In the genomic region with DNA sequence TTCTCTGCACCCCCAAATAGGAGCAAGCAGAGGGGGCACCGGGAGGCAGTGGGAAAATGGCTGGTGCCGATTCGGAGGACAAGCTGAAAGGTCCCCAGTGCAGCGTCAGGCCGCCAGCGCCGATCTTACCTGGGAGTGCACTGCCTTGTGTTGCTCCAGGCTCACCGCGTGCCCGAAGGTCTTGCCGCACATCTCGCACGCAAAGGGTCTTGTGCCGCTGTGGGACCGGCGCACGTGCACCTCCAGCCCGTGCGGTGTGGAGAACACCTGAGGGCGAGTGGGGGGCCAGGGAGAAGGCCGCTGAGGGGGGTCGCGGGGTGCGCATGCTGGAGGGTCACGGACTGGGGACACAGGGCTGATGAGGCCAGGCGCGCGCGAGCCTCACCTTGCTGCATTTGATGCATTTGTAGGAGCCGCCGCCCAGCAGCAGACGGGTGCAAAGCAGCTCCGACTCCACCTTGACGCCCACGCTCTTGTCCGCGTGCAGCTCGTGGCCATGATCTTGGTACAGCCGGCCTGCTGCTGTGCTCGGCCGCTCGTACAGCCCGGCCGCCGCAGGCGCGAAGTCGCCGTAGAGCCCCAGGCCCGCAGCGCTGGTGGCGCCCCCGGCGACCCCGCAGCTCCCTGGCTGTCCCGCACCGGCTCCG, we compare ENCODE assay signal across 9 mouse cellular contexts. TPM values are rescaled to one million over a fixed set of nuclear protein-coding genes. Genes with fewer than 3 reads are reported as not detected.
A peak's percentile ranks its signal among the peaks of the same experiment; 100 is the strongest.
DNase-seq lines count a peak whose midpoint lies in the region; ATAC-seq and TF ChIP-seq lines count a peak whose summit lies in the region.
"Had no signal": no experiment of that assay in that cellular context is flagged by ENCODE, and none has a peak within 500 bp of the region (broad histone marks: within the 10 kb centered on the region; RNA-seq: fewer than 3 reads in every experiment).

No protein-coding gene starts in this region.

- H3K9me3 ChIP-seq in kidney, postnatal 0 days (replicated peaks; ENCODE audit: low read length): no peaks in the 10 kb centered on the region
- H3K9me3 ChIP-seq in embryonic facial prominence, embryonic 10.5 days: no peaks in the 10 kb centered on the region
- H3K9me3 ChIP-seq in hindbrain, postnatal 0 days (ENCODE audit: low read length): no peaks in the 10 kb centered on the region
- no peaks in the 10 kb centered on the region for H3K9me3 ChIP-seq in neural tube, embryonic 12.5 days

- DNase-seq in kidney, postnatal 0 days (ENCODE audit: low spot score): no peak
- DNase-seq in kidney, adult 9 months: no peak
- peak; percentile 69 for DNase-seq in embryonic facial prominence, embryonic 10.5 days (ENCODE audit: low spot score)
- DNase-seq in hindbrain, postnatal 0 days (ENCODE audit: low spot score): no peak
- DNase-seq in right cerebral cortex, postnatal 25 days: no peak
- no peak for DNase-seq in layer of hippocampus, adult 11-12 months (ENCODE audit: low spot score)
- no peak for DNase-seq in left cerebral cortex, postnatal 25 days (ENCODE audit: low spot score in 2 of 2)

- H3K4me3 ChIP-seq in kidney, postnatal 0 days (replicated peaks; ENCODE audit: low read depth, low read length): peak overlapping the region; percentile 24
- H3K4me3 ChIP-seq in embryonic facial prominence, embryonic 10.5 days: peak overlapping the region; percentile 54
- H3K4me3 ChIP-seq in hindbrain, postnatal 0 days (ENCODE audit: low read length): peak overlapping the region; percentile 31
- H3K4me3 ChIP-seq in neural tube, embryonic 12.5 days: peak overlapping the region; percentile 27

- peak overlapping the region; percentile 54 for H3K4me2 ChIP-seq in kidney, postnatal 0 days (ENCODE audit: low read length)
- peak overlapping the region; percentile 56 for H3K4me2 ChIP-seq in hindbrain, postnatal 0 days (ENCODE audit: low read depth, low read length)
- H3K4me2 ChIP-seq in neural tube, embryonic 12.5 days (replicated peaks): peak overlapping the region; percentile 60

- H3K4me1 ChIP-seq in kidney, postnatal 0 days (replicated peaks; ENCODE audit: insufficient read depth, low read length): peaks cover 35% of the 10 kb centered on the region
- H3K4me1 ChIP-seq in embryonic facial prominence, embryonic 10.5 days: peaks cover 48% of the 10 kb centered on the region
- H3K4me1 ChIP-seq in hindbrain, postnatal 0 days (ENCODE audit: insufficient read depth, low read length): 0 out of 2 replicates have a peak, but pooled peaks cover 6% of the 10 kb centered on the region
- peaks cover 39% of the 10 kb centered on the region for H3K4me1 ChIP-seq in neural tube, embryonic 12.5 days

- 2% methylated on average over 56 of the region's 58 CpGs for WGBS in kidney, postnatal 0 days
- WGBS in embryonic facial prominence, embryonic 10.5 days: under 1% methylated on average over 58 of the region's 58 CpGs
- WGBS in hindbrain, postnatal 0 days: 2% methylated on average over 58 of the region's 58 CpGs
- 1% methylated on average over 58 of the region's 58 CpGs for WGBS in neural tube, embryonic 12.5 days

- ATAC-seq in kidney, postnatal 0 days (replicated peaks; ENCODE audit: low FRiP score, low read depth): peak; percentile 31; the same call in 1 of the 2 replicates
- peak; percentile 35; the same call in 1 of the 2 replicates for ATAC-seq in hindbrain, postnatal 0 days
- ATAC-seq in neural tube, embryonic 12.5 days (ENCODE audit: low FRiP score, low read depth): peak; percentile 10; the same call in 1 of the 2 replicates

- H3K27me3 ChIP-seq in kidney, postnatal 0 days (ENCODE audit: insufficient read depth, low read length): peaks cover 81% of the 10 kb centered on the region
- H3K27me3 ChIP-seq in embryonic facial prominence, embryonic 10.5 days (replicated peaks; ENCODE audit: low read depth, poor library complexity, severe bottlenecking): peaks cover 100% of the 10 kb centered on the region
- peaks cover 82% of the 10 kb centered on the region for H3K27me3 ChIP-seq in hindbrain, postnatal 0 days (ENCODE audit: insufficient read depth, low read length)
- peaks cover 99% of the 10 kb centered on the region for H3K27me3 ChIP-seq in neural tube, embryonic 12.5 days (replicated peaks)

- no peak for TF ChIP-seq CTCF in kidney, postnatal 0 days (IDR thresholded peaks at IDR 0.05; ENCODE audit: low read depth)
- TF ChIP-seq CTCF in hindbrain, postnatal 0 days (IDR thresholded peaks at IDR 0.05; ENCODE audit: low read depth): no peak

- H3K9ac ChIP-seq in kidney, postnatal 0 days (ENCODE audit: low read depth, low read length): no peak overlapping the region
- H3K9ac ChIP-seq in hindbrain, postnatal 0 days (replicated peaks; ENCODE audit: low read length): no peak overlapping the region
- H3K9ac ChIP-seq in neural tube, embryonic 12.5 days: 0 out of 2 replicates have a peak overlapping the region, but pooled peaks have one; percentile 29

- no peaks in the 10 kb centered on the region for H3K36me3 ChIP-seq in kidney, postnatal 0 days (ENCODE audit: insufficient read depth, low read length)
- H3K36me3 ChIP-seq in embryonic facial prominence, embryonic 10.5 days (replicated peaks): no peaks in the 10 kb centered on the region
- H3K36me3 ChIP-seq in hindbrain, postnatal 0 days (ENCODE audit: insufficient read depth, low read length): no peaks in the 10 kb centered on the region
- no peaks in the 10 kb centered on the region for H3K36me3 ChIP-seq in neural tube, embryonic 12.5 days

- no peak overlapping the region for H3K27ac ChIP-seq in kidney, postnatal 0 days
- H3K27ac ChIP-seq in embryonic facial prominence, embryonic 10.5 days (replicated peaks): no peak overlapping the region
- no peak overlapping the region for H3K27ac ChIP-seq in hindbrain, postnatal 0 days
- no peak overlapping the region for H3K27ac ChIP-seq in neural tube, embryonic 12.5 days

- intact Hi-C loops in left cerebral cortex, postnatal 25 days (cut with DNase I): loop anchor here (5.0 kb wide), 1 partner anchor 1249 kb away; no protein-coding TSS in a partner anchor

RNA-seq across cellular contexts. Expression of a gene that starts 4.7 kb away (rescaled TPM):
- polyA plus RNA-seq in kidney, postnatal 0 days (2015; fragmentation: Nextera tagmentation; extraction: Ambion mirVana): 0.06 TPM in 1 of 2 replicates, not detected in the other
- 0.05 TPM in 1 of 2 replicates, not detected in the other for polyA plus RNA-seq in embryonic facial prominence, embryonic 10.5 days (2016; fragmentation: Nextera tagmentation; extraction: Ambion mirVana)
- 0.05 TPM in 1 of 2 replicates, not detected in the other for total RNA-seq in hindbrain, postnatal 0 days (2014; rRNA removed)
- 0.06 TPM in 1 of 2 replicates, not detected in the other for polyA plus RNA-seq in hindbrain, postnatal 0 days (2015; fragmentation: Nextera tagmentation; extraction: Ambion mirVana)
- not detected in 2 replicates for polyA plus RNA-seq in neural tube, embryonic 12.5 days (2016; fragmentation: Nextera tagmentation; extraction: Ambion mirVana)
- not detected for total RNA-seq in left cerebral cortex, postnatal 25 days (2021)
- total RNA-seq: layer of hippocampus, postnatal 10 days had no signal
